Mouse (Mus musculus) induced T-regulatory cell, adult 2 months (primary cell): ENCODE results near the gene Fus.

Experiments
- DNase-seq: peaks from one replicate; pipeline ENCODE4 v3.0.0-alpha.2; 2012; ENCODE audit warnings: low read depth

The Fus gene

GRCm38 (mm10) chr7:127944614-127945013, 22.6 kb upstream of the Fus start:
- no peak for DNase-seq

- DNase-seq, result no peak
Measured at GRCm38 (mm10) chr7:127946470-127947023, 20.7 kb upstream of the Fus start, which contains the start of gene Prss36. Gene Prss36 (minus strand): TSS chr7:127946725.

GRCm38 (mm10) chr7:127952864-127953581, 14.2 kb upstream of the Fus start:
- peak; percentile 37 for DNase-seq

- no peak for DNase-seq
Measured at GRCm38 (mm10) chr7:127959364-127959763, 7.9 kb upstream of the Fus start.

GRCm38 (mm10) chr7:127966371-127966918, 812 bp upstream of the Fus start:
- DNase-seq, result peak; percentile 49

- peak; percentile 83 for DNase-seq
Measured at GRCm38 (mm10) chr7:127967922-127968828, 918 bp downstream of the Fus start.

- no peak for DNase-seq
Measured at GRCm38 (mm10) chr7:127974413-127974930, 7.2 kb downstream of the Fus start.

GRCm38 (mm10) chr7:127978856-127979255, 11.6 kb downstream of the Fus start:
- DNase-seq, result peak; percentile 14

- DNase-seq, result peak; percentile 21
Measured at GRCm38 (mm10) chr7:127980606-127981005, 13.3 kb downstream of the Fus start.

GRCm38 (mm10) chr7:127988904-127989303, 21.6 kb downstream of the Fus start:
- no peak for DNase-seq

GRCm38 (mm10) chr7:127991643-127992487, 24.6 kb downstream of the Fus start:
- DNase-seq, result peak; percentile 89

- DNase-seq, result peak; percentile 48
Measured at GRCm38 (mm10) chr7:127992488-127993340, 25.5 kb downstream of the Fus start.

GRCm38 (mm10) chr7:127993341-127993977, 26.2 kb downstream of the Fus start, which contains the start of gene Pycard:
Gene Pycard (minus strand): TSS chr7:127993867.
- peak; percentile 94 for DNase-seq

GRCm38 (mm10) chr7:127999436-127999835, 32.2 kb downstream of the Fus start:
- no peak for DNase-seq

- DNase-seq, result no peak
Measured at GRCm38 (mm10) chr7:128000068-128000950, 33.1 kb downstream of the Fus start.

- DNase-seq, result no peak
Measured at GRCm38 (mm10) chr7:128003098-128003497, 35.8 kb downstream of the Fus start.

GRCm38 (mm10) chr7:128003688-128004087, 36.4 kb downstream of the Fus start, which contains the start of gene Trim72:
Gene Trim72 (plus strand): TSS chr7:128003949.
- DNase-seq, result no peak

- no peak for DNase-seq
Measured at GRCm38 (mm10) chr7:128004150-128004486, 36.9 kb downstream of the Fus start.
